Mouse (Mus musculus): ENCODE measurements at regions not wholly inside any gene's neighbourhood (a gene's known extent, or its start where the extent isn't known, plus 50 kb on each side); places are given as distances from the start of the nearest gene placed in this dataset.

- DNase-seq (ENCODE audit: extremely low read depth, low read depth) = no peak
Measured at GRCm38 (mm10) chr10:84087929-84088328, 352.5 kb downstream of the Nuak1 start.

GRCm38 (mm10) chr10:84088799-84089778, 351.3 kb downstream of the Nuak1 start:
- DNase-seq (ENCODE audit: extremely low read depth, low read depth) = no peak

GRCm38 (mm10) chr10:84093919-84094318, 346.5 kb downstream of the Nuak1 start:
- DNase-seq (ENCODE audit: extremely low read depth, low read depth) = no peak

GRCm38 (mm10) chr10:84097196-84097595, 343.2 kb downstream of the Nuak1 start:
- DNase-seq (ENCODE audit: extremely low read depth, low read depth) = no peak

- DNase-seq (ENCODE audit: extremely low read depth, low read depth) = no peak
Measured at GRCm38 (mm10) chr10:84103985-84104384, 336.4 kb downstream of the Nuak1 start.

GRCm38 (mm10) chr10:84104556-84104955, 335.8 kb downstream of the Nuak1 start:
- DNase-seq (ENCODE audit: extremely low read depth, low read depth) = no peak

GRCm38 (mm10) chr10:84109680-84110371, 330.6 kb downstream of the Nuak1 start:
- no peak for DNase-seq (ENCODE audit: extremely low read depth, low read depth)

GRCm38 (mm10) chr10:84110372-84110985, 329.9 kb downstream of the Nuak1 start:
- DNase-seq (ENCODE audit: extremely low read depth, low read depth) = no peak

GRCm38 (mm10) chr10:84111502-84111901, 328.9 kb downstream of the Nuak1 start:
- no peak for DNase-seq (ENCODE audit: extremely low read depth, low read depth)

- no peak for DNase-seq (ENCODE audit: extremely low read depth, low read depth)
Measured at GRCm38 (mm10) chr10:84111909-84112308, 328.5 kb downstream of the Nuak1 start.

GRCm38 (mm10) chr10:84119952-84120550, 320.3 kb downstream of the Nuak1 start:
- DNase-seq (ENCODE audit: extremely low read depth, low read depth) = no peak

- no peak for DNase-seq (ENCODE audit: extremely low read depth, low read depth)
Measured at GRCm38 (mm10) chr10:84137019-84137658, 303.3 kb downstream of the Nuak1 start.

- DNase-seq (ENCODE audit: extremely low read depth, low read depth) = no peak
Measured at GRCm38 (mm10) chr10:84142741-84143454, 297.5 kb downstream of the Nuak1 start.

GRCm38 (mm10) chr10:84143674-84144343, 296.6 kb downstream of the Nuak1 start:
- no peak for DNase-seq (ENCODE audit: extremely low read depth, low read depth)

- no peak for DNase-seq (ENCODE audit: extremely low read depth, low read depth)
Measured at GRCm38 (mm10) chr10:84144344-84144687, 296.1 kb downstream of the Nuak1 start.

GRCm38 (mm10) chr10:84147305-84147984, 293.0 kb downstream of the Nuak1 start:
- no peak for DNase-seq (ENCODE audit: extremely low read depth, low read depth)

- DNase-seq (ENCODE audit: extremely low read depth, low read depth) = no peak
Measured at GRCm38 (mm10) chr10:84163752-84164151, 276.6 kb downstream of the Nuak1 start.

GRCm38 (mm10) chr10:84165832-84166567, 274.4 kb downstream of the Nuak1 start:
- DNase-seq (ENCODE audit: extremely low read depth, low read depth) = no peak

GRCm38 (mm10) chr10:84166568-84166905, 273.9 kb downstream of the Nuak1 start:
- no peak for DNase-seq (ENCODE audit: extremely low read depth, low read depth)

Data from MEL-GATA-1-ER (cell line).